Comparison of ENCODE assay signal across 17 mouse cellular contexts in genomic region chr1:73528623-73529022, GRCm38 (mm10).
A peak's percentile ranks its signal among the peaks of the same experiment; 100 is the strongest.
DNase-seq lines count a peak whose midpoint lies in the region; ATAC-seq and TF ChIP-seq lines count a peak whose summit lies in the region.
"Had no signal": no experiment of that assay in that cellular context is flagged by ENCODE, and none has a peak within 500 bp of the region (broad histone marks: within the 10 kb centered on the region; RNA-seq: fewer than 3 reads in every experiment).

No protein-coding gene starts in this region.

- no peaks in the 10 kb centered on the region for H3K4me1 ChIP-seq in lung, adult 2 months (ENCODE audit: control insufficient read depth, insufficient read depth, low read length)
- no peaks in the 10 kb centered on the region for H3K4me1 ChIP-seq in midbrain, embryonic 16.5 days (ENCODE audit: control insufficient read depth, insufficient read depth, low read length)
- H3K4me1 ChIP-seq: liver, embryonic 13.5 days; stomach, embryonic 15.5 days had no signal

- H3K9ac ChIP-seq in midbrain, embryonic 16.5 days (ENCODE audit: low read depth, low read length): no peak overlapping the region
- H3K9ac ChIP-seq: hindbrain, embryonic 14.5 days; kidney, embryonic 15.5 days; liver, embryonic 13.5 days; stomach, embryonic 15.5 days had no signal

- H3K4me3 ChIP-seq in lung, adult 2 months (replicated peaks; ENCODE audit: extremely low read depth, low read depth, low read length): no peak overlapping the region
- H3K4me3 ChIP-seq in midbrain, embryonic 16.5 days (ENCODE audit: low read depth, low read length): no peak overlapping the region
- H3K4me3 ChIP-seq in layer of hippocampus, adult 2 months: no peak overlapping the region
- H3K4me3 ChIP-seq: heart, adult 2 months; kidney, embryonic 15.5 days; liver, embryonic 13.5 days; stomach, embryonic 15.5 days had no signal

- H3K27me3 ChIP-seq in midbrain, embryonic 16.5 days (ENCODE audit: control insufficient read depth, insufficient read depth, low read depth, low read length): no peaks in the 10 kb centered on the region
- H3K27me3 ChIP-seq: kidney, embryonic 15.5 days; liver, embryonic 13.5 days; stomach, embryonic 15.5 days had no signal

- H3K27ac ChIP-seq in midbrain, embryonic 16.5 days (ENCODE audit: low read length): no peak overlapping the region
- H3K27ac ChIP-seq in layer of hippocampus, adult 2 months: no peak overlapping the region
- H3K27ac ChIP-seq: heart, adult 2 months; hindbrain, embryonic 14.5 days; kidney, embryonic 15.5 days; liver, embryonic 13.5 days; stomach, embryonic 15.5 days had no signal

- no peak for ATAC-seq in midbrain, embryonic 16.5 days
- ATAC-seq: forebrain, embryonic 14.5 days had no signal

- TF ChIP-seq CTCF in lung, adult 2 months (IDR thresholded peaks at IDR 0.05; ENCODE audit: insufficient read depth, low read length): no peak
- TF ChIP-seq CTCF in layer of hippocampus, adult 2 months (conservative IDR thresholded peaks at IDR 0.05): no peak

- DNase-seq in adrenal gland, adult 2 months: peak; percentile 25
- DNase-seq in adrenal gland, adult 18-20 months (ENCODE audit: low spot score in 2 of 2): no peak
- peak; percentile 23 for DNase-seq in lung, adult 2 months
- no peak for DNase-seq in lung, postnatal 10 days
- DNase-seq in fat pad, adult 2 months (ENCODE audit: extremely low read depth, low read depth, low spot score): peak; percentile 78
- no peak for DNase-seq in urinary bladder, postnatal 14 days (ENCODE audit: low spot score)
- no peak for DNase-seq in layer of hippocampus, adult 2 months (ENCODE audit: low spot score in 2 of 2)
- DNase-seq: gastrocnemius, postnatal 10 days; kidney, postnatal 4 days; liver, embryonic 13.5 days; right cerebral cortex, postnatal 25 days had no signal

- no peak overlapping the region for H3K4me2 ChIP-seq in midbrain, embryonic 16.5 days (ENCODE audit: low read length)
- H3K4me2 ChIP-seq: hindbrain, embryonic 14.5 days; kidney, embryonic 15.5 days; liver, embryonic 13.5 days; stomach, embryonic 15.5 days had no signal

- 48% methylated on average over 1 of the region's 1 CpGs for WGBS in lung, adult 2 months
- WGBS in midbrain, embryonic 16.5 days: 82% methylated on average over 1 of the region's 1 CpGs

- H3K9me3 ChIP-seq in midbrain, embryonic 16.5 days (replicated peaks; ENCODE audit: control insufficient read depth, low read length, poor library complexity, severe bottlenecking): no peaks in the 10 kb centered on the region
- H3K9me3 ChIP-seq: kidney, embryonic 15.5 days; liver, embryonic 13.5 days; stomach, embryonic 15.5 days had no signal

- H3K36me3 ChIP-seq in midbrain, embryonic 16.5 days (ENCODE audit: control insufficient read depth, insufficient read depth, low read length): no peaks in the 10 kb centered on the region
- H3K36me3 ChIP-seq: kidney, embryonic 15.5 days; liver, embryonic 13.5 days; stomach, embryonic 15.5 days had no signal

- TF ChIP-seq POLR2A in lung, adult 2 months (IDR thresholded peaks at IDR 0.05; ENCODE audit: borderline replicate concordance, extremely low read depth, low read depth, low read length): no peak

Comparison
In these comparisons a context has a peak if more than half of its experiments do, and no peak if none do; other contexts are left out.
1. DNase-seq: peak in adrenal gland, adult 2 months (single experiment), lung, adult 2 months (single experiment) and fat pad, adult 2 months (single experiment); none in adrenal gland, adult 18-20 months (0 of 2), lung, postnatal 10 days (single experiment), urinary bladder, postnatal 14 days (single experiment) and layer of hippocampus, adult 2 months (0 of 2).